Mouse (Mus musculus) embryonic facial prominence, embryonic 14.5 days (tissue): ENCODE data around the gene Nle1. TPM values are rescaled to one million over a fixed set of nuclear protein-coding genes. Genes with fewer than 3 reads are reported as not detected.
"Not testable (repeated sequence)": the region's sequence is repeated elsewhere in the genome, so short reads cannot be mapped to it uniquely, and the experiment has no call there.

Experiments
- ATAC-seq: fragments of 200-750 bp; cut with Nextera tagmentation; 2 replicates; pipeline ENCODE4 v1.8.0; 2017; ENCODE audit warnings: low read depth, moderate number of reproducible peaks, moderate TSS enrichment
- DNase-seq: peaks from one replicate; pipeline ENCODE4 v3.0.0-alpha.2; 2015; ENCODE audit warnings: low spot score
- H3K27ac ChIP-seq: fragments of 300-500 bp; sonication (generic); replicated peaks from 2 replicates; pipeline ENCODE4 v1.5.1; 2014; ENCODE audit warnings: low read depth, mild to moderate bottlenecking, low read length, moderate library complexity
- H3K27me3 ChIP-seq: fragments of 300-500 bp; sonication (generic); replicated peaks from 2 replicates; pipeline ENCODE4 v1.6.1; 2014; ENCODE audit warnings: low read length; ENCODE audit not compliant: control insufficient read depth, insufficient read depth
- H3K36me3 ChIP-seq: fragments of 300-500 bp; sonication (generic); 2 replicates; pipeline ENCODE4 v1.6.1; 2014; ENCODE audit warnings: low read length, mixed read lengths; ENCODE audit not compliant: control insufficient read depth, insufficient read depth
- H3K4me1 ChIP-seq: fragments of 300-500 bp; sonication (generic); 2 replicates; pipeline ENCODE4 v1.6.1; 2014; ENCODE audit warnings: antibody characterized with exemption, low read length; ENCODE audit not compliant: control insufficient read depth, insufficient read depth
- H3K4me2 ChIP-seq: fragments of 300-500 bp; sonication (generic); 2 replicates; pipeline ENCODE4 v1.6.1; 2014; ENCODE audit warnings: low read depth, mild to moderate bottlenecking, low read length, moderate library complexity, mixed read lengths
- H3K4me3 ChIP-seq: fragments of 300-500 bp; sonication (generic); 2 replicates; pipeline ENCODE4 v1.5.1; 2014; ENCODE audit warnings: low read depth, mild to moderate bottlenecking, low read length
- H3K9ac ChIP-seq: fragments of 300-500 bp; sonication (generic); 2 replicates; pipeline ENCODE4 v1.6.1; 2014; ENCODE audit warnings: low read depth, mild to moderate bottlenecking, low read length, moderate library complexity, mixed read lengths
- H3K9me3 ChIP-seq: fragments of 300-500 bp; sonication (generic); 2 replicates; pipeline ENCODE4 v1.6.1; 2016; ENCODE audit warnings: low read length; ENCODE audit not compliant: control insufficient read depth
- WGBS: fragments of 180-500 bp; shearing (Covaris S2); extraction: QIAGEN DNeasy Blood & Tissue Kit; methylation state at CpG from one replicate; pipeline ENCODE4 v1.1.7; 2014; 5-methylcytosine and 5-hydroxymethylcytosine counted together
- polyA plus RNA-seq: library from polyadenylated mRNA; unstranded; fragments of >200 nt; fragmentation: Nextera tagmentation; extraction: Ambion mirVana; gene quantifications from 2 replicates; pipeline ENCODE4 v1.2.1, GENCODE M21; 2014

Nle1 gene
- polyA plus RNA-seq, 1 experiment from 2014 or later: 24.3 TPM

GRCm38 (mm10) chr11:82928897-82929632 lies 20.9 kb upstream of the Nle1 start:
- no peaks in the 10 kb centered on the region for H3K36me3 ChIP-seq
- no peak overlapping the region for H3K9ac ChIP-seq
- H3K9me3 ChIP-seq: no peaks in the 10 kb centered on the region
- H3K27me3 ChIP-seq: peaks cover 39% of the 10 kb centered on the region
- H3K4me2 ChIP-seq: no peak overlapping the region
- DNase-seq (no peak), ATAC-seq (no peak)
- WGBS: 28% methylated on average over 20 of the region's 20 CpGs
- peaks cover 5% of the 10 kb centered on the region; the same call in 1 of the 2 replicates for H3K4me1 ChIP-seq
- no peak overlapping the region for H3K4me3 ChIP-seq
- H3K27ac ChIP-seq: no peak overlapping the region

- H3K4me2 ChIP-seq, DNase-seq, ATAC-seq, H3K9ac ChIP-seq, H3K4me1 ChIP-seq, H3K9me3 ChIP-seq, H3K27ac ChIP-seq, H3K36me3 ChIP-seq, H3K4me3 ChIP-seq: not testable (repeated sequence)
- 85% methylated on average over 6 of the region's 6 CpGs for WGBS
- H3K27me3 ChIP-seq: peaks cover 17% of the 10 kb centered on the region
These were observed 15.7 kb upstream of the Nle1 start for GRCm38 (mm10) chr11:82923910-82924309.

GRCm38 (mm10) chr11:82921691-82922090 lies 13.5 kb upstream of the Nle1 start:
- H3K4me3 ChIP-seq: no peak overlapping the region
- H3K36me3 ChIP-seq: no peaks in the 10 kb centered on the region
- H3K4me2 ChIP-seq: no peak overlapping the region
- no peak overlapping the region for H3K27ac ChIP-seq
- no peak for ATAC-seq
- no peak for DNase-seq
- peaks cover 5% of the 10 kb centered on the region; the same call in 1 of the 2 replicates for H3K27me3 ChIP-seq
- no peaks in the 10 kb centered on the region for H3K4me1 ChIP-seq
- no peak overlapping the region for H3K9ac ChIP-seq
- no peaks in the 10 kb centered on the region for H3K9me3 ChIP-seq
- 74% methylated on average over 4 of the region's 4 CpGs for WGBS

- no peak overlapping the region for H3K27ac ChIP-seq
- WGBS: 46% methylated on average over 9 of the region's 10 CpGs
- no peak overlapping the region for H3K9ac ChIP-seq
- ATAC-seq (no peak), DNase-seq (no peak)
- no peaks in the 10 kb centered on the region for H3K4me1 ChIP-seq
- H3K27me3 ChIP-seq: peaks cover 2% of the 10 kb centered on the region; the same call in 1 of the 2 replicates
- no peaks in the 10 kb centered on the region for H3K9me3 ChIP-seq
- H3K4me3 ChIP-seq: no peak overlapping the region
- no peaks in the 10 kb centered on the region for H3K36me3 ChIP-seq
- no peak overlapping the region for H3K4me2 ChIP-seq
These were observed 12.6 kb upstream of the Nle1 start for GRCm38 (mm10) chr11:82920768-82921167.

GRCm38 (mm10) chr11:82914711-82915352 lies 6.6 kb upstream of the Nle1 start:
- WGBS: 8% methylated on average over 16 of the region's 16 CpGs
- peak; percentile 58; the same call in 1 of the 2 replicates for ATAC-seq

GRCm38 (mm10) chr11:82910679-82911389 lies 2.6 kb upstream of the Nle1 start:
- Histone ChIP-seq H3K4me3 (no peak overlapping the region), H3K9me3 (no peaks in the 10 kb centered on the region), H3K4me1 (0 out of 2 replicates have a peak, but pooled peaks cover 5% of the 10 kb centered on the region), H3K4me2 (no peak overlapping the region), H3K27ac (no peak overlapping the region), H3K9ac (no peak overlapping the region), H3K27me3 (no peaks in the 10 kb centered on the region), H3K36me3 (peaks cover 10% of the 10 kb centered on the region; the same call in 1 of the 2 replicates)
- 79% methylated on average over 11 of the region's 11 CpGs for WGBS
- DNase-seq: peak; percentile 33
- peak; percentile 46; the same call in 1 of the 2 replicates for ATAC-seq

More at GRCm38 (mm10) chr11:82914711-82915352, 6.6 kb upstream of the Nle1 start:
- no peak overlapping the region for H3K4me3 ChIP-seq
- peak; percentile 63 for DNase-seq
- no peaks in the 10 kb centered on the region for H3K27me3 ChIP-seq
- H3K4me2 ChIP-seq: peak overlapping the region; percentile 34
- no peaks in the 10 kb centered on the region for H3K36me3 ChIP-seq
- no peaks in the 10 kb centered on the region for H3K4me1 ChIP-seq
- no peaks in the 10 kb centered on the region for H3K9me3 ChIP-seq
- H3K27ac ChIP-seq: no peak overlapping the region
- no peak overlapping the region for H3K9ac ChIP-seq

GRCm38 (mm10) chr11:82910250-82910649 lies 2.0 kb upstream of the Nle1 start, which contains the start of gene Unc45b:
TSS of gene Unc45b (plus strand) at chr11:82910550.
- Histone ChIP-seq H3K4me3 (no peak within 1 kb of the TSS), H3K27ac (no peak within 1 kb of the TSS), H3K9ac (no peak within 1 kb of the TSS), H3K27me3 (no peaks in the 10 kb centered on the region), H3K4me2 (no peak within 1 kb of the TSS), H3K9me3 (no peaks in the 10 kb centered on the region), H3K4me1 (0 out of 2 replicates have a peak, but pooled peaks cover 5% of the 10 kb centered on the region), H3K36me3 (peaks cover 16% of the 10 kb centered on the region; the same call in 1 of the 2 replicates)
- WGBS: 81% methylated on average over 4 of the region's 4 CpGs
- no peak for DNase-seq
- no peak for ATAC-seq

GRCm38 (mm10) chr11:82908608-82908989 lies 388 bp upstream of the Nle1 start:
- Histone ChIP-seq H3K4me2 (peak overlapping the region; percentile 80), H3K9me3 (no peaks in the 10 kb centered on the region), H3K36me3 (peaks cover 32% of the 10 kb centered on the region), H3K27ac (no peak overlapping the region), H3K4me1 (0 out of 2 replicates have a peak, but pooled peaks cover 5% of the 10 kb centered on the region), H3K4me3 (peak overlapping the region; percentile 85), H3K27me3 (no peaks in the 10 kb centered on the region), H3K9ac (peak overlapping the region; percentile 86)
- WGBS: 71% methylated on average over 6 of the region's 10 CpGs
- ATAC-seq (no peak), DNase-seq (no peak)
